Mouse (Mus musculus) lung, postnatal 10 days (tissue): Measurements from ENCODE around the gene Klhl6.
"Not testable (repeated sequence)": the region's sequence is repeated elsewhere in the genome, so short reads cannot be mapped to it uniquely, and the experiment has no call there.

ENCODE experiments used
- DNase-seq: peaks from one replicate; pipeline ENCODE4 v3.0.0; 2021

The Klhl6 gene

DNA sequence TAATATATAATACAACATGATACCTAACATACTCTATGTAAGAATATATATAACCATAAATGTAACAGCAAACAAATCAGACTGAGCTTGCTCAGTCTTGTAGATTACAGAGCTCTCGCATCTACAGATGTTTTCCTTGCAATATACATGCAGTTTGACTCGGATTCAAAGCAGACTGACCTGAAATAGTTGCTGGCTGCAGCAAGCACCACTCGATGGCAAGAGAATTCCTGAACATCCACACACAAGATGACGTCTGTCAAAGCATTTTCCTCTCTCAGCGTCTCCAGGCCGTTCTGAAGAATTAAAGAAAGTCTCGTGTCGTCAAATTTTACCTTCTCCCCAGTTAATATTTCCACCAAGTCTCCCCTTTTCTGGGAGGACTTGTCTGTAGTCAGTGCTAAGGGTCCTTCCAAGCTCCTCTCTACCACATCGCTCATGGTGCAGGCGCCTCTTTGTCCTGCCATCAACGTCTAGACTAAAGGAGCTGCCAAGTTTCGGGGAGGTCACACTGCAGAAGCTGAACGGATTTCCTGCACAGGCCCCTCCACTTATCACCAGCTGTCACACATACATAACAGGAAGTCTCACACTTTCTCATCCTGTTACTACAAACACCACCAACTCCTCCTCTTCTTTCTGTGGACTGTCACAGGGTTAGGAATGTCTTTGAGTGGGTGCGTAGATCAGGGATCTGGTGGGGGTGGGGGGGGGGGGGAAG is at the start of gene Klhl6:
Gene Klhl6 (minus strand): TSS at position 501 of the 721 bp plus-strand sequence.
- DNase-seq: peak; percentile 79

DNA sequence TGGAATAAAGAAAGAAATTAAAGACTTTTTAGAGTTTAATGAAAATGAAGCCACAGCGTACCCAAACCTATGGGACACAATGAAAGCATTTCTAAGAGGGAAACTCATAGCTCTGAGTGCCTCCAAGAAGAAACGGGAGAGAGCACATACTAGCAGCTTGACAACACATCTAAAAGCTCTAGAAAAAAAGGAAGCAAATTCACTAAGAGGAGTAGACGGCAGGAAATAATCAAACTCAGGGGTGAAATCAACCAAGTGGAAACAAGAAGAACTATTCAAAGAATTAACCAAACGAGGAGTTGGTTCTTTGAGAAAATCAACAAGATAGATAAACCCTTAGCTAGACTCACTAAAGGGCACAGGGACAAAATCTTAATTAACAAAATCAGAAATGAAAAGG is 44.4 kb upstream of the Klhl6 start:
- not testable (repeated sequence) for DNase-seq

DNA sequence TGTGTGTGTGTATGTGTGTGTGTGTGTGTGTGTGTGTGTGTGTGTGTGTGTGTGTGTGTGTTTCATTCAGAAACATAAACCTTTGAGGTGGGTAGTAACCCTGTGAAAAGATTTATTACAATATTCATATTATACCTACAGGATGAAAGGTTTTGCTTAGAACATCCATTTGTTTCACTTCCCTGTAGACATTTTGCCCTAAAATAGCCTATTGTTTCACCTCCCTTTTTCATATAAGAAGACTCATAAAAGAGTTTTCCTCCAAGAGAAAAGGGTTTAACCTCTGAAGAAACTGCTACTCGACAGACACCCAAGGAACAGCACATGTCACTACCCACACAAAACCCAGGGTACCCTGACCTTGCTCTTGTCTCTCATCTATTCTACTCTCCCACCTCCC is 40.0 kb upstream of the Klhl6 start:
- DNase-seq: no peak

- DNase-seq: no peak
These were observed 39.0 kb upstream of the Klhl6 start for GRCm38 (mm10) chr16:20021848-20022247.

DNA sequence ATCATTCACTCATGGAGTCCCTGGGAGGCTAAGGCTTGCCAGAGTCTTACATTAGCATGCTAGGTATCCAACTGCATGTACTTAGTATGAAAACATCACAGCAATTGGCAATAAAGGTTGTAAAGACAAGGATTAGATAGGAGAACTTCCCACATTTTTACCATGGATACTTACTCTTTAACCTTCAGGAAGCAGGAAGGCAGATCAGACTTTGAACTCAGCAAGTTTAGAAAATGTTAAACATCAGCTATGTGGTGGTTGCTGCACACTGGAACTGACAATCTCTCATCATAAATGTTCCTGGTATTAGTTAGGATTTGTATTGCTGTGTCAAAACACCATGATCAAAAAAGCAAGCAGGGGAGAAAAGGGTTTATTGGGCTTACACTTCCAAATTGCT is 29.8 kb upstream of the Klhl6 start:
- DNase-seq: no peak

DNA sequence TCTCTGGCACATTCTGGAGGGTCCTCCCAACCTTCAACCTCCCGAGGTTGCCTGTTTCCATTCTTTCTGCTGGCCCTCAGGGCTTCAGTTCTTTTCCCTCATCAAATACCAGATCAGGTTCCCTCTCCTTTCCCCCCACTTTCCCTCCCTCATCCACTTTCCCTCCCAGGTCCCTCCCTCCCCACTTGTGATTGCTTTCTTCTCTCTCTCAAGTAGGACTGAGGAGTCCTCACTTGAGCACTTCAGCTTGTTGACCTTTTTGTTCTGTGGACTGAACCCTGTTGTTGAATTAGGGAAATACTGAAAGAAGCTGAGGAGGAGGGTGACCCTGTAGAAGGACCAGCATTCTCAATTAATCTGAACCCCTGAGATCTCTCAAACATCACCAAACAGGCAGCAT is 23.2 kb upstream of the Klhl6 start:
- peak; percentile 18 for DNase-seq

GRCm38 (mm10) chr16:20000286-20000685 is 17.4 kb upstream of the Klhl6 start:
- DNase-seq: not testable (repeated sequence)

GRCm38 (mm10) chr16:19997616-19998015 is 14.8 kb upstream of the Klhl6 start:
- DNase-seq: no peak

GRCm38 (mm10) chr16:19996913-19997312 is 14.1 kb upstream of the Klhl6 start:
- not testable (repeated sequence) for DNase-seq

DNA sequence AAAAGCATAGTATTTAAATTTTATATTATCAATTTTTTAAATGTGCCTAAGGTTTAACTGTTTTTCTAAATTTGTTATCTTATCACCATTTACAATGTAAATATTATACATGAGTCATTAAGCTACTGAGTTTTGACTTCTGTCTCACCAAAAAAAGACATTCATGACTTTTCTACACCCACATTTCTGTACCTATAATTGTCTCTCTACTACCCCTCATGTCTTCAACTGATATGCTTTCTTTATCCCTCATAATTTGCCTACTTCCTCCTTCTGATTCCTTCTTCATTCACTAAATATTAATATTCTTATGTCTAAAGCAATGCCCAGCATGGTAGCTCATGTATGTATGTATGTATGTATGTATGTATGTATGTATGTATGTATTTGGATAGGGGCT is 13.0 kb upstream of the Klhl6 start:
- DNase-seq: no peak

GRCm38 (mm10) chr16:19993278-19993677 is 10.4 kb upstream of the Klhl6 start:
- DNase-seq: no peak

DNA sequence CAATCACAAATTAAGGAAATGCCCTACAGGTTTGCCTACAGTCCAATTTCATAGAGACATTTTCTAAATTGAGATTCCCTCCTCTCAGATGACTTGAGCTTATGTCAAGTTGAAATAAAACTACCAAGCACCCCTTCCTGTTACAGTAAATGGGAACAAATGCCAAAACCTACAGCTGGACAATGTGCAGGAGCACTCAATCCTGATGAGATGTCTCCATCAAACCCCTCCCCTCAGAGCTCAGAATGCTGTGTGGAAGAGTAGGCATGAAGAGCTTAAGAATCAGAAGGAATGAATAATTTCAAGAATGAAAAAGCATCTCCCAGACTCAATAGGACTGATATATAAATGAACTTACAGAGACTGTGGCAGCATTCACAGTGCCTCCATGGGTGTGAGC is 7.7 kb upstream of the Klhl6 start:
- peak; percentile 30 for DNase-seq

DNA sequence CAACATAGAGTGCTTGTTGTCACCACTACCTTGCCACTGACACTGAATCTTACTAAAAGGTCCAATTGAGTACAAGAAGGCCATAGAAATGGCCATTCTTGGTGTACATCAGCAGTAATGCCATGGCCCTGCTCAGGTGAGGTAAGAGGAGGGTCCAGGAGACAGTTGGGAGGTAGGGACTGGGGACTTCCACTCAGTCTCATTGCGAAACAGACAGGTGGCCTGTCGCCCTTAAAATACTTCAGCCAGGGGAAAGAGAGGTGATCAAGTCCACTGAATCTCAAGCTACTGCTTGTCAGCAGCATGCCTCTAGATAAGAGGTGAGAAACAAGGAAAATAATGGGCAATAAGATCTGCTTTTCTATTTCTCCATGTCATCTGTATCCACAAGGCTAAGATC is 4.8 kb upstream of the Klhl6 start:
- DNase-seq: no peak

- DNase-seq: no peak
These were observed 2.2 kb upstream of the Klhl6 start for GRCm38 (mm10) chr16:19984884-19985643.

GRCm38 (mm10) chr16:19983559-19983958 is 722 bp upstream of the Klhl6 start:
- no peak for DNase-seq

GRCm38 (mm10) chr16:19981684-19982083 is 1.2 kb downstream of the Klhl6 start:
- DNase-seq: no peak

DNA sequence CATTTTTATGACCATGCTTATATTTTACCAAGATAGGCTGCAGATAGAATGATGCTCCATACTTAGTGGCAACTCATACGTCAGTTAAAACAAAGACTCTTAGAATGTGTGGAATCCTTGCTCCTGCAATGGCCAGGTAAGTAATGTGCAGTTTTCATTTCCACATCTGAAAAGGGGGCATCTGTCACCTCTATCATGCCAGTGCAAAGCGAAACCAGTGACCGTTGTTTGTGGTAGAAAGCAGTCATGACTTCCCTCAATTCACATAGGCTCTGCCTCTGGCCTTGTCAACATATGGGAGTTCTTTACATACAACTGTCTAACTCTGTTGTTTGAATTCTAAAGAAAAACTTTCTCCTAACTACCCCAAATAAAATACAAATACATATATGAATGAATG is 1.8 kb downstream of the Klhl6 start:
- no peak for DNase-seq

DNA sequence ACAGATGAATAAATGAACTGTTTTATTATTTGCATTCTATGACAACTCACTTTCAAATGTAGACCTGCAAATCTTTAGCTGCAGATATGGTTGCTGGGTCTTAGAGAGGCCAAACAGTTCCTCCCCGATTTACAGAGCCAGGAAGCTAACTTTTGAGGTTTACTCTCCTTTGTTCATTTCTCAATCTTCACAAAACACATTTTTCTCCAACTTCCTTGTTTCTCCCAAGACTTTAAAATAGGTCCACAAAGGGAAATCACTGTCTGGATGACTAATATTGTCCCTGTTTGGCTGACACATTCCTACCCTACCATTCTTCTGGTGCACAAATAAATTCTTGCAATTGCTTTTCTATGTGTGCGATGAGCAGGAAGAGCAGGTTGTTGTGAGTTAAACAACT is 3.1 kb downstream of the Klhl6 start:
- DNase-seq: no peak

- no peak for DNase-seq
These were observed 5.6 kb downstream of the Klhl6 start for GRCm38 (mm10) chr16:19977282-19977681.

DNA sequence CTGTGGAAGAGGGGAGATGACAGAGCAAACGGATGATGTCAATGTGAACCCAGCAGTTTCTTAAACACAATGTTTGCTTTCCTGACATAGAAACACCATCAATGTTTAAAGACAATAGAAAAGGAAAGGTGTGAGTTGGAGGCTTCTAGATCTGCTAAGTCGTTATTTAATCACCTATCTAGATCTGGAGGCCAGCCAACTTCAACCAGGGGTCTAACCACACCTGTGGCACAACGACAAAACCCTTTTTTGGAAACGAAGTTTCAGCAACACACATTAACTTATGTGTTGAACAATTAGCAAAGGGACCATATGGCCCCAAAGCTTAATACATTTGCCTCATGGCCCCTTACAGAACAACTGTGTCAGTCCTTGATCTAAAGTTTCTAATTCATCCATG is 6.0 kb downstream of the Klhl6 start:
- no peak for DNase-seq

DNA sequence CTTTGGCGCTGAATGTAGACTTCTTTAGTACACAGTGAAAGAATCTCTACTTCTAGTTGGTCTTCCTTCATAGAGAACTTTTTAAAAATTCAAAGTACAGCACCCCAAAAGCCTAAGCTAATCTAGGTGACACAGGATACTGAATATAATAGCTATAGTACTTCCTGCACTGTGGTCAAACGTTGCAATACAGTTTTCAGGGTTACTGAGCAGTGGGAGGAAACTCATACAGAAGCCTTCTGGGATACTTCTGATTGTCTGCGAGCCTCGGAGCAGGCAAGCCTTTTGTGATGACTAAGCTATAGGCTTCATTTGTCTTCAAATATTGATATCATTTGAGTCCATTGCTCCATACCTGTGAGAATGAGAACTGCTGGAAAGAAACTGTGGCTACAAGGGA is 7.4 kb downstream of the Klhl6 start:
- DNase-seq: no peak

DNA sequence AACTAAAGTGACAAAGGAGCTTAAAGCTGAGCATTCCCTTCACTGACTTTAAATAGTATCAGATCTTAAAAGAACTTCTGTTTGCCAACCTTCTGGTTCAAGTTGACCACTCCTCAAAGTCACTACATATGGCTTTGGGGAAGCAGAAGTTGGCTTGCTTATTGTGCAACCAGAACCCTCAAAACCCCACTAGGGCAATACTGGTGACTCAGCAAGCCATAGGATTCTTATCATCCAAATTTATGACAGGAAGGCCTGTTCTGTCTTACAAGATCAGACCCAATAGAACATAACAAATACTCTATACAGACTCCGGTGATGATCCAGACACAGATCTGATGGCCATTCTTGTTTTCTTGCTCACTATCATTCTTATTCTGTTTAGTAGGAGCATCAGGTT is 9.4 kb downstream of the Klhl6 start:
- no peak for DNase-seq

DNA sequence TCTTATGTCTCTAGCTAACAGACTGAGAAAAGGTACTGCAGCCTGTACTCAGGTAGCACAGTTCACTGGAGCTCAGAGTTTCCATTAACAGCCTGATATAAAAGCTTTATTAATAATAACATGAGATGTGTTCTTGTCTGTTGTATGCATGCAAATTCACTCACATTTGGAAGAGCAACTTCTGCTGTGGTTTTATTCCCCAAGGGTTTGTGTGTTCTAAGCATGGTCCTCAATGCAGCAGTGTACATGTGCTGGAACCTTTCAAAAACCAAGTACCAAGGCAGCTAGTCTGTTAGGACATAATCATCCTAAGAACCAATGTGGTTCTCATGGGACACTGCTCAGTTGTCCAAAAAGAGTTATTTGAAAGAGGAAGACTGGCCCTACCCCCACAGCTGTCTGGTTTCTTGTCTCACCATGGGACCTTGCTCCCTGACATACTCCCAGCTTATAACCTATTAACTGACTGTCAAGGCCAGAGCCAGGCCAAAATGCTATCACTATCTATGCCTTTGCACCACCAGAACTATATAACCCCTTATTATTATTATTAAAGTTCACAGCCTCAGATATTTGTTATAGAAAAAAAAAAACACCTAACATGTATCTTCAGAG is 10.0 kb downstream of the Klhl6 start:
- DNase-seq: no peak

DNA sequence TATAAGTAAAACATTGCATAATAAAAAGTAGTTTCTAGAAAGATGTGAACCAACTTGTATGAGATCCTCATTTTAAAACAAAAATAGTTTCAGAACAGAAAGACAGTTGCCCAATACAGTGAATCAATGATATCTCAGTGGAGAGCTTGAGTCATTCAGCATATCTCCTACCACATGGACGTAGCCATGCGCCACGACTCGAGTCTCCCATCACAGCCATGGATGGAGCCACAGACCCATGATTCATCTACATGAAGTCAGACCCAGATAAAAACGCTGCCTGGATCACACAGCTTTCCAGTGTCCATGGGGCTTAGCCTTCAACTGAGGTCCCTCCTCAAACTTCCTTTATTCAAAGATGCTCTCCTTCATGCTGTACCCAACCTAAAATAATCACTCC is 13.3 kb downstream of the Klhl6 start:
- no peak for DNase-seq
